Mouse (Mus musculus) ES-E14 (cell line): ENCODE data around the gene Ctsh. TPM values are rescaled to one million over a fixed set of nuclear protein-coding genes. Genes with fewer than 3 reads are reported as not detected.

Experiments
- DNase-seq: peaks from one replicate; pipeline ENCODE4 v3.0.0-alpha.2; 2013; ENCODE audit warnings: low read depth, low spot score
- H3K27ac ChIP-seq: 2 replicates; pipeline ENCODE4 v1.5.1; 2012; ENCODE audit warnings: low read depth, mild to moderate bottlenecking, low read length, moderate library complexity, mixed read lengths; ENCODE audit not compliant: poor library complexity, insufficient read depth, severe bottlenecking
- H3K36me3 ChIP-seq: 2 replicates; pipeline ENCODE4 v1.6.1; 2012; ENCODE audit warnings: mild to moderate bottlenecking, low read length, moderate library complexity, mixed read lengths; ENCODE audit not compliant: control insufficient read depth, poor library complexity, insufficient read depth, severe bottlenecking
- H3K4me1 ChIP-seq, 2 experiments: fragments of 150-350 bp in 1 of 2; sonication (generic) in 1 of 2; 2 replicates each; pipeline ENCODE4 v1.6.1; 2012; ENCODE audit warnings: low read length in 2 of 2, mild to moderate bottlenecking in 1 of 2, mixed read lengths in 1 of 2; ENCODE audit not compliant: control insufficient read depth in 2 of 2, insufficient read depth in 2 of 2, poor library complexity in 1 of 2
- H3K4me3 ChIP-seq, 2 experiments: fragments of 150-350 bp in 1 of 2; sonication (generic) in 1 of 2; 2 replicates each; pipeline ENCODE4 v1.5.1; 2012; ENCODE audit warnings: low read length in 2 of 2, low read depth in 1 of 2, mild to moderate bottlenecking in 1 of 2, mixed read lengths in 1 of 2; ENCODE audit not compliant: insufficient read depth in 1 of 2, poor library complexity in 1 of 2, severe bottlenecking in 1 of 2
- H3K9ac ChIP-seq: 2 replicates; pipeline ENCODE4 v1.6.1; 2012; ENCODE audit warnings: low read depth, mild to moderate bottlenecking, low read length, mixed read lengths; ENCODE audit not compliant: poor library complexity, insufficient read depth, severe bottlenecking
- H3K9me3 ChIP-seq: fragments of 150-350 bp; sonication (generic); 2 replicates; pipeline ENCODE4 v1.6.1; 2012; ENCODE audit warnings: low read depth, mild to moderate bottlenecking, low read length; ENCODE audit not compliant: control insufficient read depth, insufficient read depth
- CHD2 ChIP-seq: IDR thresholded peaks from 2 replicates; pipeline ENCODE4 v1.6.1; 2014; ENCODE audit warnings: mild to moderate bottlenecking, low read depth, low read length, inconsistent platforms
- HCFC1 ChIP-seq: IDR thresholded peaks from 2 replicates; pipeline ENCODE4 v1.6.1; 2012; ENCODE audit warnings: low read length, inconsistent platforms, borderline replicate concordance; ENCODE audit not compliant: insufficient read depth
- MAFK ChIP-seq: IDR thresholded peaks from 2 replicates; pipeline ENCODE4 v1.6.1; 2014; ENCODE audit warnings: mild to moderate bottlenecking, low read depth, low read length, inconsistent platforms; ENCODE audit not compliant: insufficient read depth
- ZC3H11A ChIP-seq: IDR thresholded peaks from 2 replicates; pipeline ENCODE4 v1.6.1; 2012; ENCODE audit warnings: low read depth, mild to moderate bottlenecking, inconsistent platforms, low read length, borderline replicate concordance
- ZNF384 ChIP-seq: IDR thresholded peaks from 2 replicates; pipeline ENCODE4 v1.6.1; 2012; ENCODE audit warnings: low read depth, low read length, inconsistent platforms
- in situ Hi-C, 2 experiments: fragments of 600-800 bp; cut with MboI; formaldehyde crosslinking; loops; one replicate each; pipeline ENCODE4 v1.15.1; 2025; ENCODE audit warnings: low sequenced_read_pairs in 2 of 2, inconsistent platforms in 1 of 2; ENCODE audit not compliant: unreplicated experiment in 2 of 2
- total RNA-seq: library from RNA; depleted of rRNA; stranded (reverse); fragments of 300-350 nt; gene quantifications from 2 replicates; pipeline ENCODE4 v1.2.3, GENCODE M21; 2012

The Ctsh gene
- total RNA-seq, 1 experiment, result 5.4 TPM

- Histone ChIP-seq H3K4me3 (no peak overlapping the region), H3K36me3 (no peaks in the 10 kb centered on the region), H3K9me3 (no peaks in the 10 kb centered on the region), H3K27ac (no peak overlapping the region), H3K4me1 (no peaks in the 10 kb centered on the region), H3K9ac (no peak overlapping the region)
- in situ Hi-C loops, result no loop called here
- TF ChIP-seq HCFC1 (no peak), ZC3H11A (no peak), CHD2 (no peak), ZNF384 (no peak), MAFK (no peak)
- no peak for DNase-seq
Observed at GRCm38 (mm10) chr9:90033922-90034321, 20.0 kb upstream of the Ctsh start.

DNA sequence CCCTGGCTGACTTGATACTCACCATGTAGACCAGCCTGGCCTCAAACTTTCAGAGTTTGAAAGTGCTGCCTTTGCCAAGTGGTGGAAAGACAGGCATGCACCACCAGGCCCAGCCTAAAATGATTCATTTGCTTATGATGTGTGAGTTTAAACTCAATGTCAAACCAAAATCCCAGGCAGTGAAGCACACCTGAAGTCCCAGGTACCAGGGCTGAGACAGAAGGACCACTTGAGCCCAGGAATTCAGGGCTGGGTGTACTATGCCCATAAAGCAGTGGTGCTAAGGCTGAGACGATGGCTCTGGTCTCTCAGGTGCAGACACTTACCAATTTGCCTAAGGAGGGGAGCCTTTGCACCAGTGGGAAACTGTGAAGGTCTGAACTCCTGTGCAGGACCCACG lies 18.8 kb upstream of the Ctsh start:
- no peak overlapping the region for H3K27ac ChIP-seq

GRCm38 (mm10) chr9:90035794-90036193 lies 18.2 kb upstream of the Ctsh start:
- Histone ChIP-seq H3K27ac (no peak overlapping the region), H3K4me1 (no peaks in the 10 kb centered on the region), H3K9ac (no peak overlapping the region), H3K4me3 (no peak overlapping the region), H3K9me3 (no peaks in the 10 kb centered on the region), H3K36me3 (no peaks in the 10 kb centered on the region)
- in situ Hi-C loops, result no loop called here
- no peak for TF ChIP-seq ZC3H11A
- no peak for TF ChIP-seq MAFK
- no peak for TF ChIP-seq CHD2
- DNase-seq, result no peak

More for the DNA sequence above, 18.8 kb upstream of the Ctsh start:
- no peaks in the 10 kb centered on the region for H3K9me3 ChIP-seq
- H3K4me1 ChIP-seq, result no peaks in the 10 kb centered on the region
- no peak overlapping the region for H3K9ac ChIP-seq
- no peak overlapping the region for H3K4me3 ChIP-seq
- H3K36me3 ChIP-seq, result no peaks in the 10 kb centered on the region
- DNase-seq, result no peak
- TF ChIP-seq ZNF384 (no peak), CHD2 (no peak), MAFK (no peak)
- in situ Hi-C loops, result no loop called here

- no peak overlapping the region for H3K9ac ChIP-seq
- DNase-seq, result no peak
- H3K9me3 ChIP-seq, result no peaks in the 10 kb centered on the region
- H3K4me1 ChIP-seq, result no peaks in the 10 kb centered on the region
- TF ChIP-seq CHD2 (no peak), HCFC1 (no peak), ZC3H11A (no peak), ZNF384 (no peak), MAFK (no peak)
- H3K4me3 ChIP-seq, result no peak overlapping the region
- no peak overlapping the region for H3K27ac ChIP-seq
- no peaks in the 10 kb centered on the region for H3K36me3 ChIP-seq
- in situ Hi-C loops, result no loop called here
Observed at GRCm38 (mm10) chr9:90036313-90036712, 17.6 kb upstream of the Ctsh start.

DNA sequence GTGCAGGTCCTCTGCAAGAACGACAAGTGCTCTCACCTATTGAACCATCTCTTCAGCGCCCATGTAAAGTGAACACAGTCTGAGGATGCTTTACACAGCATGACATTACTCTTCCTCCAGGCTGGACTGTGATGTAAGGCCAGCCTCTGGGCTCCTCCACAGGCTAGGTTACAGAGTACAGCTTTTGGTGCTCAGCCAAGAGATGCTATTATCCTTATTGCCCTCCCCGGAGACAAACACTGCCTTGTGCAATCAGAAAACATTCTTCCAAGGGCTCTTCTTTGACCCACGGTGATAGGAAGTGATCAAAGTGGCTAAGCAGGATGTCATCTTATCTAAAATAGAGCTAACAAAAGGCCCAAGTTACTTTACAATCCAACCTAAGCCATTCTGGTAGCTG lies 15.4 kb upstream of the Ctsh start:
- TF ChIP-seq CHD2 (no peak), HCFC1 (no peak), ZNF384 (no peak), MAFK (no peak), ZC3H11A (no peak)
- in situ Hi-C loops, result no loop called here
- no peaks in the 10 kb centered on the region for H3K4me1 ChIP-seq
- H3K27ac ChIP-seq, result no peak overlapping the region
- H3K9ac ChIP-seq, result no peak overlapping the region
- H3K4me3 ChIP-seq, result no peak overlapping the region
- H3K9me3 ChIP-seq, result no peaks in the 10 kb centered on the region
- no peak for DNase-seq
- H3K36me3 ChIP-seq, result no peaks in the 10 kb centered on the region
